Mouse (Mus musculus) thymus, adult 2 months (tissue): ENCODE results near the gene Cfap57. TPM values are rescaled to one million over a fixed set of nuclear protein-coding genes. Genes with fewer than 3 reads are reported as not detected.

Experiments
- DNase-seq: peaks from one replicate; pipeline ENCODE4 v3.0.0; 2021
- H3K27ac ChIP-seq: fragments of 200-500 bp; 2 replicates; pipeline ENCODE4 v1.5.1; 2012; ENCODE audit warnings: low read length, control low read depth; ENCODE audit not compliant: control insufficient read depth, insufficient read depth
- H3K27me3 ChIP-seq: fragments of 200-500 bp; 2 replicates; pipeline ENCODE4 v1.6.1; 2012; ENCODE audit warnings: mild to moderate bottlenecking, low read length, moderate library complexity, mixed read lengths; ENCODE audit not compliant: control insufficient read depth, insufficient read depth
- H3K36me3 ChIP-seq: fragments of 200-500 bp; 2 replicates; pipeline ENCODE4 v1.6.1; 2012; ENCODE audit warnings: mild to moderate bottlenecking, low read length, moderate library complexity; ENCODE audit not compliant: control insufficient read depth, insufficient read depth
- H3K4me1 ChIP-seq: fragments of 200-500 bp; replicated peaks from 2 replicates; pipeline ENCODE4 v1.6.1; 2012; ENCODE audit warnings: low read length; ENCODE audit not compliant: control insufficient read depth, insufficient read depth
- H3K4me3 ChIP-seq: fragments of 200-500 bp; 2 replicates; pipeline ENCODE4 v1.5.1; 2012; ENCODE audit warnings: mild to moderate bottlenecking, low read length, control low read depth, moderate library complexity; ENCODE audit not compliant: control insufficient read depth, insufficient read depth
- CTCF ChIP-seq: fragments of 200-500 bp; IDR thresholded peaks from 2 replicates; pipeline ENCODE4 v1.5.1; 2012; ENCODE audit warnings: mild to moderate bottlenecking, control low read depth, low read length, moderate library complexity, borderline replicate concordance; ENCODE audit not compliant: control insufficient read depth, poor library complexity, insufficient read depth; ENCODE audit errors: extremely low read depth
- POLR2A ChIP-seq: fragments of 200-500 bp; IDR thresholded peaks from 2 replicates; pipeline ENCODE4 v1.6.1; 2012; ENCODE audit warnings: mild to moderate bottlenecking, low read length, control low read depth, moderate library complexity; ENCODE audit not compliant: control insufficient read depth, poor library complexity, insufficient read depth; ENCODE audit errors: extremely low read depth
- WGBS: fragments of 180-500 bp; shearing (Covaris S2); methylation state at CpG from one replicate; pipeline ENCODE4 v1.1.7; 2018; 5-methylcytosine and 5-hydroxymethylcytosine counted together
- polyA plus RNA-seq: library from polyadenylated mRNA; depleted of rRNA; stranded (reverse); fragments of >200 nt; gene quantifications from 2 replicates; pipeline ENCODE4 v1.2.3, GENCODE M21; 2012

Gene Cfap57
- polyA plus RNA-seq, 1 experiment, result 0.05 TPM

DNA sequence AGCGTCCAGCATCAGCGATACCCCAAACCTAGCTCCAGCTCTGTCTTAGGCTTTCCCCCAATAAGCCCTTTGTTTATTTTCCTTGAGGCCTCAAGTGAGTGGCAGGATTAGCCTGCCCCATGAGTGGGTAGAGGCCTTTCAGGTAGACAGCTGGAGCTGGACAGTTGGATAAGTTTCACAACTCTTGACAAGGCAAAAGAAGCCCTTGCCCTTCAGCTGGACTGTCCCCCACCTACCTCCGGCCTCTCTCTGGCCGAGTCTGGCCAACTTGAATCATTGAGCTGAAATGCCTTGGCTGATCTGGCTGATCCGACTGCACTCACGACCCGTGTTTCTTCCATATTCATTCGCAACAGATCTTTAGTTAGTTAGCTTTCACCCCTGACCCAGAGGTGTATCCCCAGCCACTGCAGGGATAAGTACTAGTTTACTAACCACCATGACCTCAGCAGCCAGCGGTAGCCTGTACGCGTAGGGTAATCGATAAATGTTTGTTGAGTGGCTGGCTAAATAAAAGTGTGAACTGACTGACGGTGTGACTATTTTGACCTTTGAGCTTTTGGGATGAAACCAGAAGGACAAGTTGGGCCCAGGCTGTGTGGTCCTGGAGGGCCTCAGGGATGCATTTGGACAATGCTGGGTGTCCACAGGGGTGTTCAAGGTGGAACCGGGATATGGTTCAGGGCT, 76.0 kb downstream of the Cfap57 start:
- no peak overlapping the region for H3K4me3 ChIP-seq
- 94% methylated on average over 14 of the region's 14 CpGs for WGBS
- no peak overlapping the region for H3K27ac ChIP-seq
- H3K4me1 ChIP-seq, result 0 out of 2 replicates have a peak, but pooled peaks cover 10% of the 10 kb centered on the region
- H3K36me3 ChIP-seq, result no peaks in the 10 kb centered on the region
- no peak for DNase-seq
- no peaks in the 10 kb centered on the region for H3K27me3 ChIP-seq
- TF ChIP-seq POLR2A (no peak), CTCF (no peak)

GRCm38 (mm10) chr4:118543592-118544260, 76.9 kb downstream of the Cfap57 start, which contains the start of gene Tmem125:
Gene Tmem125 (minus strand): TSS chr4:118544044.
- DNase-seq, result peak; percentile 51
- Histone ChIP-seq H3K27ac (no peak within 1 kb of the TSS), H3K27me3 (no peaks in the 10 kb centered on the region), H3K4me3 (no peak within 1 kb of the TSS), H3K4me1 (0 out of 2 replicates have a peak, but pooled peaks cover 10% of the 10 kb centered on the region), H3K36me3 (no peaks in the 10 kb centered on the region)
- WGBS, result 10% methylated on average over 24 of the region's 24 CpGs
- TF ChIP-seq CTCF, result no peak
- no peak for TF ChIP-seq POLR2A

DNA sequence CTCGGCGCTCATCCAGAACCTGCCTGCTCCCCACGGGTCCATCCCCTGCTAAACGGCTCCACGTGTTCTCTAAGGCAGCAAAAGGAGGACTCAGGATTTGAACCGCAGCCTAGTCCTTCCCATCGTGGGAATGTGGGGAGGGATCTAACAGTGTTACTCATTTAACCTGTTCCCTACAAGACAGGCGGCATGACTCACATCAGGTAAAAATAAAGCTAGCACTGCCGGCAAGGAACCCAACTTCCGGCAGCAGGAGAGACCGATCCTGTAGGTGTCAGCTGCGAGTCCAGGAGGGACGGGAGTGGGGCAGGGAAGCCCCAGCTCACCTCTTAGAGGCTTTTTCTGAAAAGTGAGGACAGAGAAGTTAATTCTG, 77.4 kb downstream of the Cfap57 start:
- Histone ChIP-seq H3K27me3 (no peaks in the 10 kb centered on the region), H3K4me1 (0 out of 2 replicates have a peak, but pooled peaks cover 10% of the 10 kb centered on the region), H3K27ac (no peak overlapping the region), H3K36me3 (no peaks in the 10 kb centered on the region), H3K4me3 (no peak overlapping the region)
- 18% methylated on average over 13 of the region's 13 CpGs for WGBS
- peak; percentile 21 for DNase-seq
- no peak for TF ChIP-seq POLR2A
- TF ChIP-seq CTCF, result no peak

DNA sequence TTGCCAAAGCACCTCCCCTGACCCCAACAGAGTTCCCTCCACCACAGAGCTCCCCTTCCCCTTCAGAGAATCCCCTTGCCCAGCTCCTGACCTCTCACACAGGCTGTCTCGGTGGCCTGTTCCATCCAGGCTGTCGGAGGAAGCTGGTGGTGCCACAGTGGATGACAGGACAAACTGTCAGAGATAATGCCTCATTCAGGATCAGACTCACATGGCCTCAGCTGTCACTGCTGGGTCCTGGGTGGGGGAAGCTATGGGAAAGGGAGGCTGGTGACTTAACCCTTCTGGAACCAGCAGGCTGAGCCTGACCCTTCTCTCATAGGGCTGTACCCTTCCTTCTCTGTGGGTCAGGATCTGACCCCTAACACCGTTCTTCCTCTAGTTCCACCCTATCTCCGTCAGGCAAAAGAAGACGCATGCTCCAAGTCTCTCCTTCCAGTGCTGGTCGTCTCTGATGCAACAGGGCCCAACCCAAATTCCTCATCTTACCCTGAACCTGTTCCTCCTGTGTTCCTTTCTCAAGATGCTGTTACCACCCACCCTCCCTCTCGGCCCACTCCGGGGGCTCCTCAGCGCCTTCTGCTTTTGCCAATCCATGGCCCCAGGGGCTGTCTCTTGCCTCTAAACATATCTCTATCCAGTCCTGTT, 77.9 kb downstream of the Cfap57 start:
- H3K4me3 ChIP-seq, result no peak overlapping the region
- no peaks in the 10 kb centered on the region for H3K27me3 ChIP-seq
- TF ChIP-seq CTCF (no peak), POLR2A (no peak)
- H3K36me3 ChIP-seq, result no peaks in the 10 kb centered on the region
- WGBS, result 79% methylated on average over 9 of the region's 9 CpGs
- no peak for DNase-seq
- H3K4me1 ChIP-seq, result 0 out of 2 replicates have a peak, but pooled peaks cover 10% of the 10 kb centered on the region
- H3K27ac ChIP-seq, result no peak overlapping the region

- Histone ChIP-seq H3K27ac (no peak overlapping the region), H3K27me3 (no peaks in the 10 kb centered on the region), H3K4me1 (0 out of 2 replicates have a peak, but pooled peaks cover 10% of the 10 kb centered on the region), H3K4me3 (no peak overlapping the region), H3K36me3 (no peaks in the 10 kb centered on the region)
- WGBS, result 77% methylated on average over 10 of the region's 10 CpGs
- TF ChIP-seq CTCF (no peak), POLR2A (no peak)
- no peak for DNase-seq
These were observed 80.7 kb downstream of the Cfap57 start for GRCm38 (mm10) chr4:118539904-118540303.

DNA sequence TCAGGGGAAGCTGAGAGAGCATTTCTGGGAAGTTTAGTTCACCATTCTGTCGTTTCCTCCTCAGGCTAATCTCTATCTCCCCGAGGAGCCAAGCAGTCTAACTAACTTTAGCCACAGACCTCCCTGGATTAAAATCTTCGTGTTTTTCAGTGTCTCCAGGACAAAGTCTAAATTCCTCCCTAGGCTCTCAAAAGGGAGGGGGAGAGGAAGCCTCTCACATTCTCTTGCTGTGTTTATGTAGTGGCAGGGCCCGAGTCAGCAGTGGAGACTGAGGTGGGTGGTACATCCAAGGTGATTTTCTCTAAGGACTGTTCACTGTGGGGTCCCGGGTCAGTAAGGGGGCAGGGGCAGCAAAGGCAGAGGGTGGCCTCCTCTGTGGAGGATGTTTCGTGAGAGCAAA, 82.8 kb downstream of the Cfap57 start:
- H3K27ac ChIP-seq, result no peak overlapping the region
- no peaks in the 10 kb centered on the region for H3K36me3 ChIP-seq
- H3K4me1 ChIP-seq, result 0 out of 2 replicates have a peak, but pooled peaks cover under 1% of the 10 kb centered on the region
- 63% methylated on average over 6 of the region's 6 CpGs for WGBS
- H3K4me3 ChIP-seq, result no peak overlapping the region
- H3K27me3 ChIP-seq, result no peaks in the 10 kb centered on the region
- DNase-seq, result no peak
- TF ChIP-seq CTCF, result no peak
- no peak for TF ChIP-seq POLR2A
